Mouse (Mus musculus): Measurements from ENCODE around the gene Olfr870. TPM values are rescaled to one million over a fixed set of nuclear protein-coding genes. Genes with fewer than 3 reads are reported as not detected.

Gene Olfr870
- total and polyA plus RNA-seq, 2 experiments from 2014 or later, result not detected

- TF ChIP-seq CTCF (IDR thresholded peaks at IDR 0.05), result no peak
- 72% methylated on average over 5 of the region's 5 CpGs for WGBS
Measured at GRCm38 (mm10) chr9:20179463-20179862, 5.6 kb upstream of the Olfr870 start.

GRCm38 (mm10) chr9:20149706-20150105 is 24.2 kb downstream of the Olfr870 start:
- ATAC-seq (ENCODE audit: low FRiP score) (no peak), DNase-seq (ENCODE audit: low spot score) (no peak)
- H3K4me3 ChIP-seq (ENCODE audit: low read depth, low read length), result no peak overlapping the region
- H3K27ac ChIP-seq (ENCODE audit: low read depth, low read length), result no peak overlapping the region
- no peaks in the 10 kb centered on the region for H3K36me3 ChIP-seq (ENCODE audit: insufficient read depth, low read length)
- 85% methylated on average over 3 of the region's 3 CpGs for WGBS
- TF ChIP-seq CTCF (IDR thresholded peaks at IDR 0.05), result no peak
- H3K9me3 ChIP-seq (ENCODE audit: low read length), result peaks cover 45% of the 10 kb centered on the region; the same call in 1 of the 2 replicates
- no peaks in the 10 kb centered on the region for H3K4me1 ChIP-seq (ENCODE audit: insufficient read depth, low read length)
- no peak overlapping the region for H3K4me2 ChIP-seq (ENCODE audit: low read depth, low read length, poor library complexity, severe bottlenecking)
- H3K9ac ChIP-seq (replicated peaks; ENCODE audit: low read length, poor library complexity, severe bottlenecking), result no peak overlapping the region
- no peaks in the 10 kb centered on the region for H3K27me3 ChIP-seq (ENCODE audit: insufficient read depth, low read length)

More at GRCm38 (mm10) chr9:20179463-20179862, 5.6 kb upstream of the Olfr870 start:
- H3K4me3 ChIP-seq (ENCODE audit: low read depth, low read length), result no peak overlapping the region
- H3K36me3 ChIP-seq (ENCODE audit: insufficient read depth, low read length), result no peaks in the 10 kb centered on the region
- H3K4me2 ChIP-seq (ENCODE audit: low read depth, low read length, poor library complexity, severe bottlenecking), result no peak overlapping the region
- peaks cover 17% of the 10 kb centered on the region; the same call in 1 of the 2 replicates for H3K9me3 ChIP-seq (ENCODE audit: low read length)
- no peak overlapping the region for H3K27ac ChIP-seq (ENCODE audit: low read depth, low read length)
- no peak for DNase-seq (ENCODE audit: low spot score)
- no peak for ATAC-seq (ENCODE audit: low FRiP score)
- no peaks in the 10 kb centered on the region for H3K4me1 ChIP-seq (ENCODE audit: insufficient read depth, low read length)
- H3K27me3 ChIP-seq (ENCODE audit: insufficient read depth, low read length), result no peaks in the 10 kb centered on the region
- H3K9ac ChIP-seq (replicated peaks; ENCODE audit: low read length, poor library complexity, severe bottlenecking), result no peak overlapping the region

- H3K27ac ChIP-seq (ENCODE audit: low read depth, low read length), result no peak within 1 kb of the TSS
- H3K9me3 ChIP-seq (ENCODE audit: low read length), result 0 out of 2 replicates have a peak, but pooled peaks cover 5% of the 10 kb centered on the region
- ATAC-seq (ENCODE audit: low FRiP score) (no peak), DNase-seq (ENCODE audit: low spot score) (no peak)
- no peak within 1 kb of the TSS for H3K4me2 ChIP-seq (ENCODE audit: low read depth, low read length, poor library complexity, severe bottlenecking)
- H3K4me3 ChIP-seq (ENCODE audit: low read depth, low read length), result no peak within 1 kb of the TSS
- TF ChIP-seq CTCF (IDR thresholded peaks at IDR 0.05), result no peak
- H3K9ac ChIP-seq (replicated peaks; ENCODE audit: low read length, poor library complexity, severe bottlenecking), result no peak within 1 kb of the TSS
- no peaks in the 10 kb centered on the region for H3K27me3 ChIP-seq (ENCODE audit: insufficient read depth, low read length)
- H3K36me3 ChIP-seq (ENCODE audit: insufficient read depth, low read length), result no peaks in the 10 kb centered on the region
- H3K4me1 ChIP-seq (ENCODE audit: insufficient read depth, low read length), result no peaks in the 10 kb centered on the region
- WGBS, result 72% methylated on average over 2 of the region's 2 CpGs
Measured at GRCm38 (mm10) chr9:20128709-20129108, 45.1 kb downstream of the Olfr870 start, which contains the start of gene Olfr869. Gene Olfr869 (plus strand): TSS chr9:20129009.

Other genes starting within 250 kb of the Olfr870 start
- not detected in 2 replicates for gene Olfr866, start 146.0 kb downstream of the Olfr870 start, total RNA-seq (2014; rRNA removed)
- not detected in 2 replicates for gene Olfr866, start 146.0 kb downstream of the Olfr870 start, polyA plus RNA-seq (2015; fragmentation: Nextera tagmentation; extraction: Ambion mirVana)
- not detected in 2 replicates for gene Olfr867, start 116.5 kb downstream of the Olfr870 start, total RNA-seq (2014; rRNA removed)
- gene Olfr867, start 116.5 kb downstream of the Olfr870 start, polyA plus RNA-seq (2015; fragmentation: Nextera tagmentation; extraction: Ambion mirVana), result not detected in 2 replicates
- gene Olfr868, start 75.4 kb downstream of the Olfr870 start, total RNA-seq (2014; rRNA removed), result not detected in 2 replicates
- not detected in 2 replicates for gene Olfr868, start 75.4 kb downstream of the Olfr870 start, polyA plus RNA-seq (2015; fragmentation: Nextera tagmentation; extraction: Ambion mirVana)
- not detected in 2 replicates for gene Olfr869, start 45.0 kb downstream of the Olfr870 start, total RNA-seq (2014; rRNA removed)
- not detected in 2 replicates for gene Olfr869, start 45.0 kb downstream of the Olfr870 start, polyA plus RNA-seq (2015; fragmentation: Nextera tagmentation; extraction: Ambion mirVana)
- gene Olfr871, start 38.1 kb upstream of the Olfr870 start, total RNA-seq (2014; rRNA removed), result not detected in 2 replicates
- gene Olfr871, start 38.1 kb upstream of the Olfr870 start, polyA plus RNA-seq (2015; fragmentation: Nextera tagmentation; extraction: Ambion mirVana), result not detected in 2 replicates
- not detected in 2 replicates for gene Olfr872, start 63.1 kb upstream of the Olfr870 start, total RNA-seq (2014; rRNA removed)
- not detected in 2 replicates for gene Olfr872, start 63.1 kb upstream of the Olfr870 start, polyA plus RNA-seq (2015; fragmentation: Nextera tagmentation; extraction: Ambion mirVana)
- gene Olfr39, start 108.3 kb upstream of the Olfr870 start, total RNA-seq (2014; rRNA removed), result not detected in 2 replicates
- gene Olfr39, start 108.3 kb upstream of the Olfr870 start, polyA plus RNA-seq (2015; fragmentation: Nextera tagmentation; extraction: Ambion mirVana), result not detected in 2 replicates
- not detected in 2 replicates for gene Olfr873, start 124.5 kb upstream of the Olfr870 start, total RNA-seq (2014; rRNA removed)
- not detected in 2 replicates for gene Olfr873, start 124.5 kb upstream of the Olfr870 start, polyA plus RNA-seq (2015; fragmentation: Nextera tagmentation; extraction: Ambion mirVana)
- gene Olfr18, start 162.0 kb upstream of the Olfr870 start, total RNA-seq (2014; rRNA removed), result not detected in 2 replicates
- 0.11 TPM in 1 of 2 replicates, not detected in the other for gene Olfr18, start 162.0 kb upstream of the Olfr870 start, polyA plus RNA-seq (2015; fragmentation: Nextera tagmentation; extraction: Ambion mirVana)
- 23.6 and 45.2 TPM in 2 replicates for gene Zfp560, start 211.1 kb upstream of the Olfr870 start, total RNA-seq (2014; rRNA removed)
- gene Zfp560, start 211.1 kb upstream of the Olfr870 start, polyA plus RNA-seq (2015; fragmentation: Nextera tagmentation; extraction: Ambion mirVana), result 73.4 and 73.6 TPM in 2 replicates

Measured in midbrain, postnatal 0 days (tissue).